Mouse (Mus musculus): ENCODE results near the gene Frat2. TPM values are rescaled to one million over a fixed set of nuclear protein-coding genes. Genes with fewer than 3 reads are reported as not detected.

The Frat2 gene
- polyA plus RNA-seq, 1 experiment, result 10.0 TPM

DNA sequence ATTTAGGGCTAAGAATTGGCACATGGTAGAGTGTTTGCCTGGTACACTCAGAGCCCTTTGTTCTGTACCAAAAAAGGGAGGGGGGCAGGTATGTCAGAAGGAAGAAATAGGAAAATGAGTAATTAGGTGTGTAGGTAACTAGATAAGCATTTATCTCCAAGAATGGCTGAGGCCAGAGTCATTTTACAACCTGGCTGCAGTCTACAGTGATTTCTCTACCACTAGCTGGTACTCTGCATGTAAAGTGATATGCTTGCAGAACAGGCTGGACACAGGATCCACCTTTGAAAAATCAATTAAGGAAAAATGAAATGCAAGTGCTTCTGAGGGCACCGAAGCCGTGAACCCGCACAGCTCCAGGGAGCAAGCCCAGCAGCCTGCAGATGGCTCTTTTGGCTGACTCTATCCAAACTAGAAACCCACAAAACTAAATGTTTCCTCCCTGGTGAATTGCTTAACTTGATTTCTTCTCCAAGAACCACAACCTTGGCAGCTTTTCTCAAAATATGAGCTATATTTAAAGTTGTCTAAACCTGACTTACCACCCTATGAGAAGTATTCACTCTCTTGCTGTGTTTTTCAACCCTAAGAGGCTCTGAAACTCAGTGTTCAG, 51.7 kb downstream of the Frat2 start:
- H3K4me1 ChIP-seq (ENCODE audit: control insufficient read depth, insufficient read depth, low read length), result peaks cover 2% of the 10 kb centered on the region
- H3K27me3 ChIP-seq (ENCODE audit: control insufficient read depth, insufficient read depth, low read length, poor library complexity, severe bottlenecking), result no peaks in the 10 kb centered on the region
- H3K4me3 ChIP-seq (ENCODE audit: low read depth, low read length), result no peak overlapping the region
- TF ChIP-seq EP300 (IDR thresholded peaks at IDR 0.05; ENCODE audit: insufficient read depth, low read depth, low read length) (no peak), CTCF (IDR thresholded peaks at IDR 0.05; ENCODE audit: low read depth, low read length) (no peak), POLR2A (IDR thresholded peaks at IDR 0.05; ENCODE audit: insufficient read depth, low read length) (no peak)
- H3K9ac ChIP-seq (ENCODE audit: low read depth, poor library complexity, severe bottlenecking), result no peak overlapping the region
- no peak overlapping the region for H3K27ac ChIP-seq (ENCODE audit: insufficient read depth, low read length)
- H3K36me3 ChIP-seq (ENCODE audit: control insufficient read depth, insufficient read depth, low read length, poor library complexity, severe bottlenecking), result 0 out of 2 replicates have a peak, but pooled peaks cover 3% of the 10 kb centered on the region
- H3K9me3 ChIP-seq (replicated peaks; ENCODE audit: control insufficient read depth, insufficient read depth, low read length, poor library complexity, severe bottlenecking), result no peaks in the 10 kb centered on the region

Other genes starting within 250 kb of the Frat2 start
- 1.2 and 1.4 TPM in 2 replicates for gene Slit1, start 104.5 kb downstream of the Frat2 start, polyA plus RNA-seq (2011; ENCODE audit: insufficient read depth, insufficient read length, low read depth, missing spikeins)
- gene Arhgap19, start 46.1 kb downstream of the Frat2 start, polyA plus RNA-seq (2011; ENCODE audit: insufficient read depth, insufficient read length, low read depth, missing spikeins), result 75.7 and 80.1 TPM in 2 replicates
- gene Frat1, start 18.2 kb downstream of the Frat2 start, polyA plus RNA-seq (2011; ENCODE audit: insufficient read depth, insufficient read length, low read depth, missing spikeins), result 2.1 and 2.3 TPM in 2 replicates
- 23.1 and 24.5 TPM in 2 replicates for gene Rrp12, start 48.0 kb upstream of the Frat2 start, polyA plus RNA-seq (2011; ENCODE audit: insufficient read depth, insufficient read length, low read depth, missing spikeins)
- gene Pgam1, start 63.8 kb upstream of the Frat2 start, polyA plus RNA-seq (2011; ENCODE audit: insufficient read depth, insufficient read length, low read depth, missing spikeins), result 668 and 681 TPM in 2 replicates
- gene Exosc1, start 85.3 kb upstream of the Frat2 start, polyA plus RNA-seq (2011; ENCODE audit: insufficient read depth, insufficient read length, low read depth, missing spikeins), result 52.4 and 55.8 TPM in 2 replicates
- gene Zdhhc16, start 85.3 kb upstream of the Frat2 start, polyA plus RNA-seq (2011; ENCODE audit: insufficient read depth, insufficient read length, low read depth, missing spikeins), result 49.7 and 64.4 TPM in 2 replicates
- gene Mms19, start 133.0 kb upstream of the Frat2 start, polyA plus RNA-seq (2011; ENCODE audit: insufficient read depth, insufficient read length, low read depth, missing spikeins), result 77.9 and 83.9 TPM in 2 replicates
- 11.1 and 13.1 TPM in 2 replicates for gene Ubtd1, start 133.6 kb upstream of the Frat2 start, polyA plus RNA-seq (2011; ENCODE audit: insufficient read depth, insufficient read length, low read depth, missing spikeins)
- not detected in 2 replicates for gene Ankrd2, start 187.9 kb upstream of the Frat2 start, polyA plus RNA-seq (2011; ENCODE audit: insufficient read depth, insufficient read length, low read depth, missing spikeins)
- 0.91 and 1.2 TPM in 2 replicates for gene Hoga1, start 197.5 kb upstream of the Frat2 start, polyA plus RNA-seq (2011; ENCODE audit: insufficient read depth, insufficient read length, low read depth, missing spikeins)
- not detected in 2 replicates for gene 4933411K16Rik, start 204.1 kb upstream of the Frat2 start, polyA plus RNA-seq (2011; ENCODE audit: insufficient read depth, insufficient read length, low read depth, missing spikeins)
- gene Morn4, start 238.2 kb upstream of the Frat2 start, polyA plus RNA-seq (2011; ENCODE audit: insufficient read depth, insufficient read length, low read depth, missing spikeins), result 18.8 and 19.6 TPM in 2 replicates
- 27.2 and 30.4 TPM in 2 replicates for gene Pi4k2a, start 242.3 kb upstream of the Frat2 start, polyA plus RNA-seq (2011; ENCODE audit: insufficient read depth, insufficient read length, low read depth, missing spikeins)